Mouse (Mus musculus): ENCODE data around the gene Hectd3.

DNA sequence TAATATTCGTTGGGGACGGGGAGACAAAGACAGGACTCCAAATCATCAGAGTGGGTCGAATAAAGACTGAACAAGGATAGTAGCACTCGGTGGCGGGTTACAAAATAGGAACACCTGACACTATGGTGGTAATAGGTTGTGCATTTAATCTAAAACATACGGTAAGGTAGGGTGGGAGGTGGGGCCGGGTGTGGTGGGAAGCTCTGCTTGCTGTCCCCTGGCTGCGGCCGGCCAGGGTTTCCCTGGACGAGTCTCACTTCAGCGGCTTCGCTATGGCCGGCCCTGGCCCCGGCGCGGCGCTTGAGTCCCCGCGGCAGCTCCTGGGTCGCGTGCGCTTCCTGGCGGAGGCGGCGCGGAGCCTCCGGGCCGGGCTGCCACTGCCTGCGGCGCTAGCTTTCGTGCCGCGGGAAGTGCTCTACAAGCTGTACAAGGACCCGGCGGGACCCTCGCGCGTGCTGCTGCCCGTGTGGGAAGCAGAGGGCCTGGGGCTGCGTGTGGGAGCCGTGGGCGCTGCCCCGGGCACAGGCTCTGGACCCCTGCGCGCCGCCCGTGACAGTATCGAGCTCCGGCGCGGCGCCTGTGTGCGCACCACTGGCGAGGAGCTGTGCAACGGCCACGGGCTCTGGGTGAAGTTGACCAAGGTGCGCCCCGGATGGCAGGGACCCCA is at the start of gene Hectd3:
- TF ChIP-seq CTCF (IDR thresholded peaks at IDR 0.05; ENCODE audit: low read depth, low read length): no peak
- no peak for TF ChIP-seq POLR2A (IDR thresholded peaks at IDR 0.05; ENCODE audit: insufficient read depth, low read length)
- no peak for TF ChIP-seq EP300 (IDR thresholded peaks at IDR 0.05; ENCODE audit: insufficient read depth, low read depth, low read length)
